Mouse (Mus musculus) spleen, postnatal 10 days (tissue): ENCODE results near the gene Abca3.
"Not testable (repeated sequence)": the region's sequence is repeated elsewhere in the genome, so short reads cannot be mapped to it uniquely, and the experiment has no call there.

Source experiments
- DNase-seq, 2 experiments: peaks; one replicate each; pipeline ENCODE4 v3.0.0; 2021 to 2022; ENCODE audit warnings: low spot score in 2 of 2

Abca3 gene

GRCm38 (mm10) chr17:24383789-24384188 lies 32.0 kb downstream of the Abca3 start:
- DNase-seq = no peak

DNA sequence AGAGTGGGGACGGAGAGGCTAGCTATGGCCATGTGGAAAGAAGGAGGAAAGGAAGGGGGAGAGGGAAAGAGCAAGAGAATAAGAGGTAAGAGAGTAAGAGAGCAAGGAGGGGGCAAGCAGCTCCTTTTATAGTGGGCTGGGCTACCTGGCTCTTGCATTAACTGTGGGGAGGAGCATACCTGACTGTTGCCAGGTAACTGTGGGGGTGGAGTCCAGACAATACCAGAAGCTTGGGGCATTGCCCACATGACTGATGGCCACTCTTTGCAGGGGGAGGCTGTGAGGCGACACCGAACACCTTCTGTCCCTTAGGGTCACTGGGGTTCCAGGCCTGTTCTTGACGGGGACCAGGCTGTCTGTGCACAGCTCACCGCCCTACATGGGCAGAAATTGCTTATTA lies 37.0 kb downstream of the Abca3 start:
- no peak for DNase-seq

DNA sequence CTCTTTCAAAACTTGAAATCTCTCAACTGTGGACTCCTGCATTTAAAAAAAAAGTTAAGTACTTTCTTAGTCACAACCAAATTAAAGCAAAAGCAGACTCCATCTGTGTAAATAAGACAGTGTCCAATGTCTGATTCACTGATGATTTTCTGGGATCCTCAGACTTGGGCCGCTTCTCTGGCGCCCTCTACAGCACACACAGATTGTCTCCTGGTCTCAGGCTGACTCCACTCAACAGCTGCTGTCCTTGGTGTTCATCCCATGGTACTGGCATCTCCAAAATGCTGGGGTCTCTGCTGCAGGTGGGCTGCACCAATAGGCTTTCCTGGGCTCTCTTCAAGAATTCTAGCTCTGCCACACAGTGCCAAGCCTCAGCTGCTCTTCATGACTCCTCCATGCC lies 38.1 kb downstream of the Abca3 start:
- peak in 1 of 2 experiments; percentile 59 for DNase-seq

GRCm38 (mm10) chr17:24391149-24391548 lies 39.4 kb downstream of the Abca3 start:
- peak in 1 of 2 experiments; percentile 61 for DNase-seq

DNA sequence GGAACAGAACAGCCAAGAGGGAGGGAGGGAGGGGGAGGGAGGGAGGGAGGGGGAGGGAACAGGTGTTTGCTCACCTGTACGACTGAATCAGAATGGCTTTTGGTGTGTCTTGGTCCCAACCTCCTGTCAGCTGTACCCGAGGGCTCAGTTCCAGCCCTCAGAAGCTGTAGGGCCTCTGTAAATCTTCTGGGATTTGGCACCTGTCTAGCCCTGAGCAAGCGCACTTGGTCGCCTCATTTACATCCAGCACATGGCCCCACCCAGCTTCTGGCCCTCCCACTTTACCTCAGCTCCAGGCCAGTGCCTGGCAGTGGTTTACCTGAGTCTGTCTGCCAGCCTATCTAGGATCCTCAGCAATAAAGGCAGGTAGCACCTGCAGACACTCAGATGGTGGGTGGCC lies 41.8 kb downstream of the Abca3 start:
- DNase-seq = no peak

DNA sequence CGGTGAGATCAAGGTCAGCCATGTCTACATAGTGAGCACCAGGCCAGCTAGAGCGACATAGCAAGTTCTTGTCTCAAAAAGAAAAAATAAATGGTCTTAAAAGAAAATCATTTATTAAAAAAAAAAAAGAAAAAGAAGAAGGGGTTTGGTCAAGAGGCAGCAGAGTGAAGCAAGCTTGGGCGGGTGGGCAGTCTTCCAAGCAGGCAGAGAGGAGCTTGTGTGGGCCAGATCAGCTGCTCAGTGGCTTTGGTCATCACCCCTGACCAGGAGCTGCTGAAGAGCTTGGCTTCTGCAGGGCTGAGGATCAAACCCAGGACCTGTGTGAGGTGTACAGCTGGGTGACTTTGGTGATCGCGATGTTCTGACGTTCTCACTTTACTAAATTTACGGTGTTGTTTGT lies 42.7 kb downstream of the Abca3 start:
- DNase-seq = no peak

GRCm38 (mm10) chr17:24402371-24402770 lies 50.6 kb downstream of the Abca3 start:
- DNase-seq = no peak

DNA sequence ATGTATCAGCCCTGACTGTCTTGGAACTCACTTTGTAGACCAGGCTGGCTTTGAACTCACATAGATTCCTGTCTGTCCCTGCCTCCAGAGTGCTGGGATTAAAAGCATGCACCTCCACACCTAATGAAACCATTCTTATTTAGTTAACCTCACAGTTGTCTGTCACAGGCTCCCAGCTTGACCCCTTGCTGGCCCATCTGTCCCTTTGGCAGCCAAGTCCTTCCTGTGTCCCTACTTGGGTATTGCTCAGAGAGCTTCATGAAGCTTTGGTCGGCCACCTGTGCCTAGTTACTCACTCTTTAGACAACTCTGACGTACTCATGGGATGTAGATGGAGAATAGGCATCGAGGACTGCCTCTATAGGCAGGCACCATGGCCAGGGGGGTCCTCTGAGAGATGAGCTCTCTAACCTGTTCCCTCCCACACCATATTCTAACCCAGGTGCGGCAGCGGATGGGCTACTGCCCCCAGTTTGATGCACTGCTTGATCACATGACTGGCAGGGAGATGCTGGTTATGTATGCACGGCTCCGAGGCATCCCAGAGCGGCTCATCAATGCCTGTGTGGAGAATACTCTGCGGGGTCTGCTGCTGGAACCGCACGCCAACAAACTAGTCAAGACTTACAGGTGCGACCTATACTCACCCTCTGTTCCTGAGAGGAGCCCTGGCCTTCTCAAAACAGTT lies 55.5 kb downstream of the Abca3 start:
- no peak for DNase-seq

DNA sequence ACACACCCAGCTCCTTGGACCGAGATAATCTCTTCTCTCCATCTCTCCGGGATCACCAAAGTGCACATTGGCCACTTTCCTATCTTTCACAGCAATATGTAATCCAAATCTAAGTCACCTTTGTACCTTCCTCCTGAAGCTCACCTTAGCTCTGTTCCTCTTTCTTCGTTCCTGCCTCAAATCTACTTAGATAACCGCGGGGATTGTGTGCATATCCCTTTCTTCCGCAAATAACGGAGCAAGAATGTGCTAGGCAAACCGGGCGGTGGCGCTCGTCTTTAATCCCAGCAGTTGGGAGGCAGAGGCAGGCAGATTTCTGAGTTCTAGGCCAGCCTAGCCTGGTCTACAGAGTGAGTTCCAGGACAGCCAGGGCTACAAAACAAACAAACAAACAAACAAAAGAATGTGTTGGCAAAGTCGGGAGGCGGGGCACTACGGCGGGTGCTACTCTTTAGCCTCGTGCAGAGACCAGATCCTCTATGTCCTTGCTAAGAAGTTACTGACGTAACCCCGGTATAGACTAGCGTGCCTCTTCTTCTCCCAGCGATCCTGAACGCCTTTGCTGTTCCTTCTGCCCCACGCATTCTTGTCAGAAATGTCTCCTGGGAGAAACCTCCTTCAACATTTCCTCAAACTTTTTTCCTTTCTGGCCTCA lies 61.9 kb downstream of the Abca3 start:
- peak; percentile 67 to 74 for DNase-seq

DNA sequence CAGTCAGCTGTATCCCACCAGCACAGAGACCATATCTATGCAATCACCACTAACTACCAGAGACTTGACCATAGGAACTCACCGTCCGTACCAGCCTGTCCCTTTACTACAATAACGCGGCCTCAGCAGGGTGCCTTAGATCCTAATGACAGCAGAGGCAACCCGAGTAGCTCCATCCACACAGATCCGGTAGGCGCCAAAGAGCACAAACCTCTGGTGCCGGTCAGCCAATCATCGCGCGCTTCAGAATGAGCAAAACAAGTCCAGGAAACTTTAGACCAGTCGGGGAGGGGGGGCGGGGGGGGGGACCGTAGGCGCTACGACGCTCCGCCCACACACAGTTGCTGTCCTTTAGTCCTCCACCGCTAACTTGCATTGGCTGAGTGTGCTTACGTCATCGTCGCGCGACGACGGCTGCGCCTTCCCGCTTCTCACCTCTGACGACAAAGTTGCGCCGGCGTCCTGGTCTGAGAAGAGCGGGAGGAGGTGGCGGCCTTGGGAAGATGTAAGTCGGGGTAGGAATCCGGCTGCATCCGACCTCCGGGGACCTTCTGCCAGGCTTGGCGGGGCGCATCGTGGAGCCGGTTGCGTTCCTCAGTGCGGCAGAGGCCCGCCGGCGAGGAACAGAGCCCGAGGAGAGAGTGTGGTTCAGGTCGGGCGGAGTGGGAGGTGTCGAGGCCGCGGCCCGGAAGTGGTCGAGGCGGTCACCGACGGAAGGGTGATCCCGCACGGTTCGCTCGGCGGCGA lies 62.7 kb downstream of the Abca3 start, which contains the start of gene Rnps1:
Gene Rnps1, plus strand, starts transcription at position 336 of the 747 bp plus-strand sequence.
- DNase-seq = peak; percentile 91 to 96

DNA sequence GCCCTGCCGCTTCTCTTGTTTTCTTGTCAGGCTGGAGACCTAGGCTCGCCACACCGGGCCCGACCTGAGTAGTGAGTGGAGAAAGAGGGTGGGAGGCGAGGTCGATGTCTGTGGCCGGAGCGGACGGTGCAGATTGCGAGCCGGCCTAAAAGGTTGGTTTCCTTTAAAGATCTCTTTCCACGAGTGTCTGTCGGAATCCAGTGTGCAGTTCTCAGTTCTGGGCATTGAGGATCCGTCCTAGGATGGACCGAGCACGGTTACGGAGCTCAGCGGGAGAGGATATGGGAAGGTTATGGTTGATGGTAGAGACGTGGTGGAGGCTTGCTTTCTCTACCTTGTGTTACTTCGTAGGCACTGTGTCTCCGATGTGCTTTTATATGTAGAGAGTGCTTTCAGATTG lies 63.3 kb downstream of the Abca3 start:
- DNase-seq = no peak

DNA sequence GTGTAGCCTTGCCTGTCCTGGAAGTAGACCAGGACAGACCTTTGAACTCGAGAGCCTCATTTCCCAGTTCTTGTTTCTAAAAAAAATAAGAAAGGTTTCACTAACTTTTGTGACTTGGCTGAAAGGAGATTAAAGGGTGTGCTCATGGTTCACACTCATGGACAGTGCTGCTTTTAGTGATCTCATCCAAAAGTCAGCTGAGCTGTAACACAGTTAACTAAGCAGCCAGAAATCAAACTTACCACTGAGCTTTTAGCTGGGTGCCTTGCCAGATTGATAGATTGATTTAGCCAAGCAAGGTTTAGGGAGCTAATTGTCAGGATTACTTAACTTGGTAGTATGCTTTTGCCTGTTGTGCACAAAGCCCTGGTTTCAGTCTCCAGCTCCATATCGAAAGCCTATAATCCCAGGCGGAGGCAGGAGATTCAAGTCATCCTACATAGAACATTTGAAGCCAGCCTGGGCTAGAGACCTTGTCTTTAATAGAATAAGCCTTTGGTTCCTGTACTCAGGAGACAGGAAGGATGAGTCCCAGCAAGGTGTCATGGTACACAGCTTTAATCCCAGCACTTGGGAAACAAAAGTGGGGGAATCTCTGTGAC lies 64.4 kb downstream of the Abca3 start:
- DNase-seq = no peak

GRCm38 (mm10) chr17:24423114-24423513 lies 71.4 kb downstream of the Abca3 start:
- no peak for DNase-seq

GRCm38 (mm10) chr17:24424489-24424888 lies 72.7 kb downstream of the Abca3 start:
- no peak for DNase-seq

GRCm38 (mm10) chr17:24425326-24425725 lies 73.6 kb downstream of the Abca3 start:
- DNase-seq = not testable (repeated sequence)

DNA sequence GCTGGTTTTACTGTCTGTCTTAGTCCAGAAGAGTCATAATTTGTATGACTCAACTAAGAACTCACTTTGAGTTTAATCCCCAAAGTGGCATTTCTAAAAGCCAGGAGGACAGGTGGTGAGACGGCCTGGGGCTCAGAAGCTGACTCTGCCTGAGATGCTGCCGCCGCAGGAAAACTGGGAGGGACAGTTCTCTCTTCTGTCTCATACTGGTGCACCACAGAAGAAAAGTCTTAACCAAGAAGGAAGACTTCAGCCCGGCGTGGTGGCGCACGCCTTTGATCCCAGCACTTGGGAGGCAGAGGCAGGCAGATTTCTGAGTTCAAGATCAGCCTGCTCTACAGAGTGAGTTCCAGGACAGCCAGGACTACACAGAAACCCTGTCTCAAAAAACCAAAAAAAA lies 74.2 kb downstream of the Abca3 start:
- no peak for DNase-seq

DNA sequence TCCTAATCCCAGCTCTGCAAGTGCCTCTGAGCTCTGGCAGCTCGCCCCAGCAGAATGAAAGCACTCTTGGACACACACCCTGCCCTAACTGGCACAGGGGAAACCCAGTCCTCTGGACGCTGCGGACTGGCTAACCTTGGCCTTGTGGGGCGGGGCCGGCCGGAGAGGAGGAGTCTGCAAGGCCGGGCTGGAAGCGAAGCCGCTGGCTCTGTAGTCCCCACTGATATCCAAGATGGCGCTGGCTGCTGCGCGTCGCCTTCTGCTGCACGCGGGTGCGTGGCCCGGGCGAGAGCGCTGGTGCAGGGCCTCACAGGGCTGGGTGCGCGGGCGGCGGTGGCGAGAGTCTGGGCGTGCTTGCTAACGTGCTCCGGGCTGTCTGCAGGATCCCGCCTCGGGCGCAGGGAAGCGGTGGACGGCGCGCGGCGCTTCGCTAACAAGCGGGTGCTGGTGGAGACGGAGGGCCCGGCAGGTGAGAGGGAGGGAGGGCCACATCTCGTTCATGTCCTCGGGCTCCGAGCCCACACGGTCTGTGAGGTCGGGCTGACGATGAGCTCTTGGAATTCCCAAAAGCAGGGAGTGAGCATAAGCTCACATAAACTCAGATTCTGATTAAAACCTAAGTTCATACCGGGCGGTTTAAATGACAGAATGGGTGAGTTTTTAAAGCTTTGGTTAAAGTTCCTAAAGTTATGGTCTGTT lies 74.9 kb downstream of the Abca3 start, which contains the start of gene Eci1:
Gene Eci1, plus strand, starts transcription at position 171 of the 699 bp plus-strand sequence.
- peak; percentile 88 to 93 for DNase-seq

DNA sequence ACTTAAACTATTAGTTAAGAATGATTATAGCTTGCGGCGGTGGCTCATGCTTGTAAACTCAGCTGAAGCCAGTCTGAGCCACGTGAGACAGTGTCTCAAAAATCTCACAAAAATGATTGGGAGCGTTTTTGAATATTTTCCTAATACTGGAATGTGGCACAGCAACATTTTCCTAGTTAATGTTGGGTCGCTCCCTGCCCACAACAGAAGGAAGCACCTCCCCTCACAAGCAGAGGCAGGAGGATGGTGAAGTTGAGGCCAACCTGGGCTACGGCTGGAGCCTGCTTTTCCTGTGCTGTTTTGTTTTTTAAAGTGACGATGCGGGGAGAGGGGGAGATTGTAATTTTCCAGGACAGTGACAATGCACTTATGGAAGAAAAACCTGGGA lies 75.4 kb downstream of the Abca3 start:
- DNase-seq = peak in 1 of 2 experiments; percentile 19

GRCm38 (mm10) chr17:24429201-24429983 lies 77.6 kb downstream of the Abca3 start:
- no peak for DNase-seq

DNA sequence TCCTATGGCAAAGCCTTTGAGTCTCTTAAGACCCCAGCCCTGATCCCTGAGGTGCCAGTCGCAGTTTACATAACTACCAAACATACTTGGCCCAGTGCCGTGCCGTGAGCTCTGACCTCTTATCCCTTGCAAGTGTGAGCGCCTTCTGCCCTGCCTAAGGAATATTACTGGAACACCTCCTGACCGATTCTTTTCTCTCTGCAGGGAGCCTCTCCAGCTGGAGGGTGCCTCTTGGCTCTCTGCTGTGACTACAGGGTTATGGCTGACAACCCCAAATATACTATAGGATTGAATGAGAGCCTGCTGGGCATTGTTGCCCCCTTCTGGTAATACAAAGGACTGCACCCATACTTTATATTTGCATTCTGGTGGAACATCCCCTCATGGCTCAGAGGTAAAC lies 85.3 kb downstream of the Abca3 start:
- peak; percentile 43 to 49 for DNase-seq

DNA sequence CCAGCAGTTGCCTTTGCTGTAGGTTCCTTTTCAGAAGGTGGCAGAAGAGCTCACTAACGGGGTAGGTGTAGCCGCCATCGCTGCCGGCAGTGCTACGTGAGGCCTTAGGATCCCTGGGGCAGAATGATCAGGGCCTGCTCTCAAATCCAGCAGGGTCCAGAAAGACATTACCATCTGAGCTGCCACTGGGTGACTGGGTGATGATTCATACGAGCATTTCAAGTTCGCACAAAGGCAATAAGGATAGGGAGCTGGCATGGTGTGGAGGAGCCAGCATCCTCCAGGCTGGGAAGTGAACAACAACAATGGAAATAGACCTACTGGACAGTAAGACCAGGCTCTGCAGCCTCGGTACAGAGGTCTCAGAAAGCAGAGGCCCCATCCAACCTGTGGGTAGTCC lies 88.6 kb downstream of the Abca3 start:
- no peak for DNase-seq
